Mouse (Mus musculus) small intestine, adult 2 months (tissue): ENCODE results near the gene Rangap1.

ENCODE experiments used
- CTCF ChIP-seq: fragments of 200-500 bp; IDR thresholded peaks from 2 replicates; pipeline ENCODE4 v1.5.1; 2012; ENCODE audit warnings: low read depth, mild to moderate bottlenecking, control low read depth, inconsistent platforms, low read length, moderate library complexity, mixed read lengths; ENCODE audit not compliant: insufficient replicate concordance, insufficient read length; ENCODE audit errors: extremely low read depth
- POLR2A ChIP-seq: fragments of 200-500 bp; IDR thresholded peaks from 2 replicates; pipeline ENCODE4 v1.6.1; 2012; ENCODE audit warnings: low read depth, mild to moderate bottlenecking, control low read depth, inconsistent platforms, low read length, moderate library complexity

DNA sequence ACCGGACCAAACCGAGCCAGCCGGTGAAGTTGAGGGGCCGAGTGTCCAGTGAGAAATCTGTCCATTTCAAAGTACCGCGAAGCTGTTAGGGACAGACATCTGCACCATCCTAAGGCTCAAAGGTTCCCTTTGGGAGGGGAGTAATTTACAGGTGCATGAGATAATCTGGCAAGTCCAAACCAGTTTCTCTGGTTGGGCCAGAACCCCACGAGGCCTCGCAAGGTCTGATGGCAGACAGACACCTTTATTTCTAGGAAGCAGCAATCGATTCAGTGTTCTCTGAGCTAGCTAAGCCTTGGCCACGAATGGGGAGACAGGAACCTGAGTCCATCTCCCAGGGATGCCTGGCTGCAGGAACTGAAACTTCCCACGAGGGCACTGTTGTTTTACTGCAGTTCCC lies 21.7 kb downstream of the Rangap1 start:
- no peak for TF ChIP-seq CTCF
- TF ChIP-seq POLR2A: no peak
